Mouse (Mus musculus): ENCODE measurements at regions not wholly inside any gene's neighbourhood (a gene's known extent, or its start where the extent isn't known, plus 50 kb on each side); places are given as distances from the start of the nearest gene placed in this dataset.

DNA sequence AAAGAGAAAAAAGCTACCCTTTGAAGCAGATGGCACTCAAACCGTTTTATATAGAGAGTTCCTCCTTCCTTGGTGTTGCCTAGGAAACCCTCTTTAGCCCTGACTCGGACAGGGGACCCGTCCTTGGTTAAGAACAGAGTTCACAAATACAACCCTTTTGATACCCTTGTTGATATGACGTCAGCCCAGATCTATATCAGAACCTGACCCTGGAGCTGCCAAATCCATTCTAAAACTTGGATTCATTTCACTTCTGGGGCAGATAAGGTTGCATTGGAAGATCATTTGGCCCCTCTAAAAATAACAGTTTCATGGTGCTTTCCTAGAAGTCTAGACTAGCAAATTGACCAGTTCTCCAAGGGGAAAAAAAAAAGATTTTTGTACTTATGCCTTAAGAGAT, 271.2 kb downstream of the Mreg start:
- H3K9ac ChIP-seq (ENCODE audit: low read depth, low read length) = no peak overlapping the region
- WGBS = 20% methylated on average over 4 of the region's 4 CpGs
- no peaks in the 10 kb centered on the region for H3K36me3 ChIP-seq (ENCODE audit: control insufficient read depth, insufficient read depth, low read length)
- H3K4me3 ChIP-seq (ENCODE audit: low read depth, low read length) = no peak overlapping the region
- H3K4me1 ChIP-seq (ENCODE audit: control insufficient read depth, insufficient read depth, low read length) = no peaks in the 10 kb centered on the region
- H3K27me3 ChIP-seq (ENCODE audit: control insufficient read depth, insufficient read depth, low read depth, low read length) = no peaks in the 10 kb centered on the region
- no peak overlapping the region for H3K4me2 ChIP-seq (ENCODE audit: low read length)
- no peak overlapping the region for H3K27ac ChIP-seq (ENCODE audit: low read length)
- no peaks in the 10 kb centered on the region for H3K9me3 ChIP-seq (replicated peaks; ENCODE audit: control insufficient read depth, low read length, poor library complexity, severe bottlenecking)
- ATAC-seq = no peak

DNA sequence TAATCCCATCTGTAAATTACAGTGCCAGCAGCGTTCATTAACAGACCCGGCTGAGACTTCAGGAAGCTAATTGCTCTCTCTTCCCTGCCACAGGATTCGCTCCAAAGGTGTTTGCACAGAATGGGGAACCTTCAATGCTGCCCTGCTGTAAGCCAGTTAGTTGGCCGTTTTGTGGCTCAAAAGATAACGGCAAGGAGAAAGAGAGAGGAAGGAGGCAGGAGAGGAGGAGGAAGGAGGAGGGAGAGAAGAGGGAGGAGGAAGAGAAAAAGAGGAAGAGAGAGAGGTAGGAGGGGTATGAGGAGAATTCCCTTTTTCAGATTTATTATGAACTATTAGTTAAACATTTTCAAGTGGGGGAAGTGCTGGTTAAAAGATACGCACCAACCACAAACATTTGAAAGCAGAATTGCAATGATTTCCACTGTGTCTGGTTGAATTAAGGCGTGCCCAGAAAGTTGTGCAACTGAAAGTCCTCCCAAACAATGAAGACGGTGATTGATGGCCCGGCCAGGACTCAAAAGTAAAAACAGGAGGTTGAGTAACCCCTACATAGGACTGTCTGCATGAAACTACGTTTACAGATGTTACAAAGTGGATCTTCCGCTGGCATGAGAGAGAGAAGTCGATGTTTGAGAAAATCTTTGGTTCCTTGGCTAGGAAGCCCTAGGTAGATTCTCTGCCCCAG, 273.6 kb downstream of the Mreg start:
- H3K9me3 ChIP-seq (replicated peaks; ENCODE audit: control insufficient read depth, low read length, poor library complexity, severe bottlenecking) = no peaks in the 10 kb centered on the region
- H3K4me1 ChIP-seq (ENCODE audit: control insufficient read depth, insufficient read depth, low read length) = no peaks in the 10 kb centered on the region
- no peak overlapping the region for H3K4me2 ChIP-seq (ENCODE audit: low read length)
- ATAC-seq = no peak
- H3K27ac ChIP-seq (ENCODE audit: low read length) = no peak overlapping the region
- H3K27me3 ChIP-seq (ENCODE audit: control insufficient read depth, insufficient read depth, low read depth, low read length) = no peaks in the 10 kb centered on the region
- no peaks in the 10 kb centered on the region for H3K36me3 ChIP-seq (ENCODE audit: control insufficient read depth, insufficient read depth, low read length)
- no peak overlapping the region for H3K9ac ChIP-seq (ENCODE audit: low read depth, low read length)
- no peak overlapping the region for H3K4me3 ChIP-seq (ENCODE audit: low read depth, low read length)
- WGBS = 73% methylated on average over 12 of the region's 12 CpGs

DNA sequence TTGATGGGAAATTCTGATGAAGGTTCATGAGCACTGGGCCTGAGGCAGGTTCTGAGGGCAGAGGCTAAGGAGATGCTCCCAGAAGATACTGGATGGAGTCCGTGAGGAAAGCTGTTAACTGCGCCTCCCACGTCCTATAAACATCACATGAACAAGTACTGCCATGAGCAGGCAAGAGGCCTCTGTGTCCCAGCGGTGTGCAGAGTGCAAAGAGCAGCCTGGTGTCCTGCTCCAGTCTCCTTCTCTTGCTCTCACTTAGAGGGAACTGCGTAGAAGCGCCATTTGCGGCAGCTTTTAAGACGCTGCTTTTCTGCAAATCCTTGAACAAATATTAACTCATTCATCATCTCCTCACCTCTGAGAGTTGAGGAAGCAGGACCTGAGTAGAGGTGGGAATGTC, 274.2 kb downstream of the Mreg start:
- 74% methylated on average over 8 of the region's 8 CpGs for WGBS
- no peak overlapping the region for H3K27ac ChIP-seq (ENCODE audit: low read length)
- H3K9me3 ChIP-seq (replicated peaks; ENCODE audit: control insufficient read depth, low read length, poor library complexity, severe bottlenecking) = no peaks in the 10 kb centered on the region
- H3K4me3 ChIP-seq (ENCODE audit: low read depth, low read length) = no peak overlapping the region
- no peak overlapping the region for H3K9ac ChIP-seq (ENCODE audit: low read depth, low read length)
- no peak for ATAC-seq
- H3K36me3 ChIP-seq (ENCODE audit: control insufficient read depth, insufficient read depth, low read length) = no peaks in the 10 kb centered on the region
- H3K4me2 ChIP-seq (ENCODE audit: low read length) = no peak overlapping the region
- no peaks in the 10 kb centered on the region for H3K27me3 ChIP-seq (ENCODE audit: control insufficient read depth, insufficient read depth, low read depth, low read length)
- H3K4me1 ChIP-seq (ENCODE audit: control insufficient read depth, insufficient read depth, low read length) = no peaks in the 10 kb centered on the region

DNA sequence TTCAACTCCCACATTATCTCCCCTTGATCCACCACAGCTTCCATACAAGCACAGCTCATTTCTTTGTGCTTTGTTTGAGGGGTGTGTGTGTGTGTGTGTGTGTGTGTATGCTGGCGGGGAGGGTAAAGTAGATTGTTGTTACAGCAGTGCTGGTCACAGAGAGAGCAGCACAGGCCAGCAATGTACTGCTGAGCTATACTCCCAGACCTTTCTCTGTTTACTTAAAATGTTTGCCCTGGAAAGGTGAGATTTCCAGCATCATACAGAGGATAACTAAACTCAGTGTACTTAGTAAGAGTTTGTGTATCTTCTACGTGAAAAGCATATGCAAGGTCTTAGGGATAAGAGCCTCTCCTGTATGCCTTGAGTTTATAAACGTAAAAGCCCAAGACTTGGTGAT, 274.9 kb downstream of the Mreg start:
- 88% methylated on average over 3 of the region's 3 CpGs for WGBS
- no peak overlapping the region for H3K4me3 ChIP-seq (ENCODE audit: low read depth, low read length)
- no peaks in the 10 kb centered on the region for H3K9me3 ChIP-seq (replicated peaks; ENCODE audit: control insufficient read depth, low read length, poor library complexity, severe bottlenecking)
- ATAC-seq = no peak
- no peak overlapping the region for H3K4me2 ChIP-seq (ENCODE audit: low read length)
- H3K4me1 ChIP-seq (ENCODE audit: control insufficient read depth, insufficient read depth, low read length) = no peaks in the 10 kb centered on the region
- H3K27ac ChIP-seq (ENCODE audit: low read length) = no peak overlapping the region
- no peaks in the 10 kb centered on the region for H3K27me3 ChIP-seq (ENCODE audit: control insufficient read depth, insufficient read depth, low read depth, low read length)
- H3K9ac ChIP-seq (ENCODE audit: low read depth, low read length) = no peak overlapping the region
- H3K36me3 ChIP-seq (ENCODE audit: control insufficient read depth, insufficient read depth, low read length) = no peaks in the 10 kb centered on the region

DNA sequence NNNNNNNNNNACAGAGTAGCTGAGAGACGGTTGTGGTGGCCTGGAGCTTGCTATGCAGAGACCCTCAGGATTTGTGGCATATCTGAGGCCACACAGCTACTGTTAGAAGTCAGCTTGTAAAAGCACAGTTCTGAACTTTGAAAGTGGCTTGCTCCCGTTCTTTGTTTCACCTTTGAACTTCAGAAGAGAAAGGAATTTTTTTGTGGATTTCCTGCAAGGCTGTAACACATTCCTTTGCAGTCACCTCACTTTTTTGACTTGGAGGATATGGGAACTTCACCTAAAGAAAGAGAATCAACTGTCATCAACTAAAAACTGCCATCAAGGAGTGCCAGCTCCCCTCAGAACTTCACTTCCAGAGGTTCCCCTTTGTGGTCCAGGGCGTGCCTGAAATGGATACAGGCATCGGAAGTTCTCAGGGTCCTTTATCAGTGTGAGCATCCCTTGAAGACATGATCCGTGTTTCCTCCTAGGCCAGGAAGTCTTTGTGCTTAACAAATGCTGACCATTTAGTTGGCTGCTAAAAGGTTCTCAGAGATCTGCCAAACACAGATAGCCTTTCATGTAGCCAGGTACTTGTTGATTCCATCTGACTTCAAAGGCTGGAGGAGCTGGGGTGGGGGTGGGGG, 275.5 kb downstream of the Mreg start:
- Histone ChIP-seq H3K27ac (ENCODE audit: low read length) (no peak overlapping the region), H3K4me1 (ENCODE audit: control insufficient read depth, insufficient read depth, low read length) (no peaks in the 10 kb centered on the region), H3K36me3 (ENCODE audit: control insufficient read depth, insufficient read depth, low read length) (no peaks in the 10 kb centered on the region), H3K9ac (ENCODE audit: low read depth, low read length) (no peak overlapping the region), H3K4me2 (ENCODE audit: low read length) (no peak overlapping the region), H3K9me3 (replicated peaks; ENCODE audit: control insufficient read depth, low read length, poor library complexity, severe bottlenecking) (no peaks in the 10 kb centered on the region), H3K27me3 (ENCODE audit: control insufficient read depth, insufficient read depth, low read depth, low read length) (no peaks in the 10 kb centered on the region), H3K4me3 (ENCODE audit: low read depth, low read length) (no peak overlapping the region)
- 69% methylated on average over 5 of the region's 5 CpGs for WGBS
- no peak for ATAC-seq

DNA sequence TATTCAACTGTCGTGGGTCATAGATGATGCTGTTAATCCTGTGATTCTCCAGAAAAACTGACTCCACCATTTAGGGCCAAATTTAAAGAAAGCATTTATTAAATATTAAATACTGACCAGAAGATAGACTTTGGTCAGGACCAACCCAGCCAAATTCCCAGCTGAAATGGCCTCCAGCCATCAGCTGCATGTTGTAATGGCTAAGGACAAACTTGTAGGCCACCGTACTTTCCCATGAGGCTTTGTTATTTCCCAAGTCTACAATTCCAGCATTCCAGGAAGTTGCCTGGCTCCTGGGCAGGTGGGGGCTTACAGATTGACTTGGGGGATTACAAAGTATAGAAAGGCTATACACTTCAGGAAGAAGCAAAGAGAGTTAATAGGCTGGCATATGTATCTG, 272.5 kb upstream of the Fn1 start:
- ATAC-seq = no peak
- WGBS = 95% methylated on average over 2 of the region's 2 CpGs
- no peak overlapping the region for H3K4me2 ChIP-seq (ENCODE audit: low read length)

DNA sequence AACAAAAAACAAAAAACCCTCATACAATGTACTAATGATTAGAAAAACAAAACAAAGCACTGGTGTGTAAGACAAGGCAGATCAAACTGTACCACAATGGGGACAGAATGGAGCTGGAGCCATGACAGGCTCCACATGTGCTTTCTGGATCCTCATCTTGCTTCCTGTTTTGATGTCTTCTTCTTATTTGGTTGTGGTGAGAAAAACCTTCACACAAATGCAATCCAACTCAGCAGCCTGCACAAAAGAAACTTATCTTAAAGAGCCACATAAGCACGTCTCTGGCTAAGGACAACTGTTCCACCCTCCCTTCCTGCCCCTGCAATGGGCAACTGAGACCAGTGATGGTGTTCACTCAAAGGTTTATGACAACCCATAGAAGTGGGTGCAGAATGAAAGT, 271.9 kb upstream of the Fn1 start:
- no peak overlapping the region for H3K9ac ChIP-seq (ENCODE audit: low read depth, low read length)
- no peaks in the 10 kb centered on the region for H3K4me1 ChIP-seq (ENCODE audit: control insufficient read depth, insufficient read depth, low read length)
- no peak overlapping the region for H3K4me2 ChIP-seq (ENCODE audit: low read length)
- no peak overlapping the region for H3K4me3 ChIP-seq (ENCODE audit: low read depth, low read length)
- no peaks in the 10 kb centered on the region for H3K9me3 ChIP-seq (replicated peaks; ENCODE audit: control insufficient read depth, low read length, poor library complexity, severe bottlenecking)
- no peak overlapping the region for H3K27ac ChIP-seq (ENCODE audit: low read length)
- no peak for ATAC-seq
- H3K36me3 ChIP-seq (ENCODE audit: control insufficient read depth, insufficient read depth, low read length) = no peaks in the 10 kb centered on the region
- 68% methylated on average over 1 of the region's 1 CpGs for WGBS
- no peaks in the 10 kb centered on the region for H3K27me3 ChIP-seq (ENCODE audit: control insufficient read depth, insufficient read depth, low read depth, low read length)

More for the DNA sequence above, 272.5 kb upstream of the Fn1 start:
- no peak overlapping the region for H3K4me3 ChIP-seq (ENCODE audit: low read depth, low read length)
- H3K27ac ChIP-seq (ENCODE audit: low read length) = no peak overlapping the region
- H3K36me3 ChIP-seq (ENCODE audit: control insufficient read depth, insufficient read depth, low read length) = no peaks in the 10 kb centered on the region
- H3K27me3 ChIP-seq (ENCODE audit: control insufficient read depth, insufficient read depth, low read depth, low read length) = no peaks in the 10 kb centered on the region
- no peaks in the 10 kb centered on the region for H3K4me1 ChIP-seq (ENCODE audit: control insufficient read depth, insufficient read depth, low read length)
- no peaks in the 10 kb centered on the region for H3K9me3 ChIP-seq (replicated peaks; ENCODE audit: control insufficient read depth, low read length, poor library complexity, severe bottlenecking)
- H3K9ac ChIP-seq (ENCODE audit: low read depth, low read length) = no peak overlapping the region

DNA sequence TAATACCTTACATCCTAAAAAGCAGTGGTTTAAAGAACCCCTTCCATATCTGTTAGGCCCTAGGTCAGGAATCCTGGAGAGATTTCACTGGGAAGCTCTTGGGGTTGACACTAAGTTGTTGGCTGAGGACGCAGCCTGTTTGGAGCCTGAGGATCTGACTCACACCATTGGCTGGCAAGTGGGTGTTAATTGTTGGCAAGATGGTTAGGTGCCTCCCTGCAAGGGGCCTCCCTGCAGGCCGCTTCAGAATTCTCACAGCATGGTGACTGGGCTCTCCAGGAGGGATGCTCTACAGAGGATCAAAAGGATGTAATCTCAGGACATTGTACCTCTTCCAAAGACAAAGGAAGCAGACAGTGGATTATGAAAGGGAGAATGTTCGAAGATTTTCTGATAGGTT, 270.7 kb upstream of the Fn1 start:
- no peak overlapping the region for H3K9ac ChIP-seq (ENCODE audit: low read depth, low read length)
- H3K4me1 ChIP-seq (ENCODE audit: control insufficient read depth, insufficient read depth, low read length) = no peaks in the 10 kb centered on the region
- H3K27ac ChIP-seq (ENCODE audit: low read length) = no peak overlapping the region
- no peak overlapping the region for H3K4me3 ChIP-seq (ENCODE audit: low read depth, low read length)
- no peaks in the 10 kb centered on the region for H3K27me3 ChIP-seq (ENCODE audit: control insufficient read depth, insufficient read depth, low read depth, low read length)
- H3K36me3 ChIP-seq (ENCODE audit: control insufficient read depth, insufficient read depth, low read length) = no peaks in the 10 kb centered on the region
- 36% methylated on average over 3 of the region's 3 CpGs for WGBS
- ATAC-seq = no peak
- no peak overlapping the region for H3K4me2 ChIP-seq (ENCODE audit: low read length)
- H3K9me3 ChIP-seq (replicated peaks; ENCODE audit: control insufficient read depth, low read length, poor library complexity, severe bottlenecking) = no peaks in the 10 kb centered on the region

DNA sequence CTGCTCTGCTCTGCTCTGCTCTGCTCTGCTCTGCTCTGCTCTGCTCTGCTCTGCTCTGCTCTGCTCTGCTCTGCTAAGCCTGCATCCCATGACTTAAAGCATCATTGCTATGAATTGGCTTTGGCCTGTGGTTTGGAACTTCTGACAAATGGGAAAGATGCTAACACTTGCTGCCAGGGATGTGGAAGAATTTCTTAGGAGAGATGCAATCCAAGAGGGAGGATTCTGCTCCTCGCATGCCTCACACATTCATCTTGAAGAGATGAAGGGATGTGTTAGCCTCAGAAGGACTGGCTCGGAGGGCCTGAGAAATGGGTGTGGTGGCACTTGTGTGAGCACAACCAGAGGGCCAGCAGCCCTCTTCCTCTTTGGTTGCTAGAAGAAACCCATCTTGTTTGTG, 268.5 kb upstream of the Fn1 start:
- no peak for ATAC-seq
- H3K4me3 ChIP-seq (ENCODE audit: low read depth, low read length) = no peak overlapping the region
- no peak overlapping the region for H3K9ac ChIP-seq (ENCODE audit: low read depth, low read length)
- no peaks in the 10 kb centered on the region for H3K36me3 ChIP-seq (ENCODE audit: control insufficient read depth, insufficient read depth, low read length)
- H3K27me3 ChIP-seq (ENCODE audit: control insufficient read depth, insufficient read depth, low read depth, low read length) = no peaks in the 10 kb centered on the region
- no peak overlapping the region for H3K27ac ChIP-seq (ENCODE audit: low read length)
- no peak overlapping the region for H3K4me2 ChIP-seq (ENCODE audit: low read length)
- no peaks in the 10 kb centered on the region for H3K9me3 ChIP-seq (replicated peaks; ENCODE audit: control insufficient read depth, low read length, poor library complexity, severe bottlenecking)
- H3K4me1 ChIP-seq (ENCODE audit: control insufficient read depth, insufficient read depth, low read length) = no peaks in the 10 kb centered on the region
- 92% methylated on average over 2 of the region's 2 CpGs for WGBS
